Mouse (Mus musculus): ENCODE measurements around the gene Rps15.

Rps15 gene

DNA sequence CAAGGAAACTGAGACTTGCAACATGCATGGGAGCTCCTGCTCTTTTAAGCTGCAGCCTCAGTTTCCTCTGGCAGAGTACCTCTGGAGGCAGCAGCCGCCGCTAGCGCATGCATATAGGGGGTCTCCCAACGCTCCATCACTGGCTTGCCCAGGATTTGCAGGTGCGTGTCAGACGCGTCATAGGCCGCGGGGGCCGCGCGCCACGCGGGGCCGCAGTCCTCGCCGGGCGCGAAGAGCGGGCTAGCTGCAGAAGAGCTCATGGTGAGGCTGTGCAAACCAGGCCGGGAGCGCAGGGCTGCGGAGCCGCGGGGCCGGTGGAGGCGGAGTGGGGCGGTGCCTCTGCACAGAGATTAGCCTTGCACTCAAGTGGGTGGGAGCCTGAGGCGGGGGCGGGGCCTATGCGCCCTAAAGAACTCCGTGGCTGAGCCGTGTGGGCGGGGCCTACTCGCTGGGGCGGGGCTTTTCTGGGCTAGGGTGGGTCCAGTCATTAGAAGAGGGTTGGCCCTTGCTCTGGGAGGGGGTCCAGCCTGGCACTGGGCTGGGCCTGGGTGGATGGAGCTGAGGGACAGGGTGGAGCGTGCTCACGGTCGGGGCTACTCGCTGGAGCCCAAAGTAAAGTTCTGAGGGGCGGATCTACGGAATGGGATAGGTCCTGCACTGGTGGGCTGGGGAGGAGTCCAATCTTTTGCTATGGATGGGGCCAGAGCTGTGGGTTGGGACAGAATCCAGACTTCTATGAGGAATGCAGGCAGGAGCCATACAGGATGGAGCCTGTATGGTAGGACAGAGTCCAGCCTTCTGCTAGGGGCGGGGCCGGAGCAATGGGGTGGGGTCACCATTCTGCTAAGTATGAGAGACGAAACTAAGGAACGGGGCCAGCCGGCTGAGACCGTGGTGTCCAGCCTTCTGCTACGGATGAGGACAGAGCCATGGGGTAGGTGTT, 31.3 kb upstream of the Rps15 start, which contains the start of the genes Gamt and Dazap1:
TSS of gene Gamt (minus strand) at position 371 of the 943 bp plus-strand sequence.
TSS of gene Dazap1 (plus strand) at position 845 of the 943 bp plus-strand sequence.
- peak; percentile 99 for DNase-seq (ENCODE audit: low read depth)

DNA sequence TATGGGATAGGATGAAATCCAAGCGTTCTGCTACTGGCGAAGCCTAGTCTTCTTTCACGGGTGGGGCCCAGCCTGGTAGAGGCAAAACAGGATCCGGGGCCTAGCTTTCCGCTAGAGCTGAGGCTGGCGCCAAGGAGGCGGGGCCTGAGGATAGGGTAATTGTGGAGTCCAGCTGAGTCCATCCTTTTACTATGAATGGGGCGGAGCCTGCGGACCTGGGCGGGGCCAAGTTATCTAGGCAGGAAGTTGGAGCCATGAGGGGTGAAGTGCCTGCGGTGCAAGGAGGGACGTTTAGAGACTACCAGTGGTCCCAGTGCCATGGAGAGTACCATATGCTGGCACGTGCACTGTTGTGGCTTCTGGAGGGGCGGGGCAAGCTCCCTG, 30.7 kb upstream of the Rps15 start:
- DNase-seq (ENCODE audit: low read depth): peak; percentile 100

- DNase-seq (ENCODE audit: low read depth): peak; percentile 38
Observed at GRCm38 (mm10) chr10:80262169-80262568, 30.1 kb upstream of the Rps15 start.

GRCm38 (mm10) chr10:80262776-80263365, 29.4 kb upstream of the Rps15 start:
- DNase-seq (ENCODE audit: low read depth): no peak

GRCm38 (mm10) chr10:80264341-80265148, 27.7 kb upstream of the Rps15 start:
- DNase-seq (ENCODE audit: low read depth): peak; percentile 99

- no peak for DNase-seq (ENCODE audit: low read depth)
Observed at GRCm38 (mm10) chr10:80265149-80265486, 27.1 kb upstream of the Rps15 start.

DNA sequence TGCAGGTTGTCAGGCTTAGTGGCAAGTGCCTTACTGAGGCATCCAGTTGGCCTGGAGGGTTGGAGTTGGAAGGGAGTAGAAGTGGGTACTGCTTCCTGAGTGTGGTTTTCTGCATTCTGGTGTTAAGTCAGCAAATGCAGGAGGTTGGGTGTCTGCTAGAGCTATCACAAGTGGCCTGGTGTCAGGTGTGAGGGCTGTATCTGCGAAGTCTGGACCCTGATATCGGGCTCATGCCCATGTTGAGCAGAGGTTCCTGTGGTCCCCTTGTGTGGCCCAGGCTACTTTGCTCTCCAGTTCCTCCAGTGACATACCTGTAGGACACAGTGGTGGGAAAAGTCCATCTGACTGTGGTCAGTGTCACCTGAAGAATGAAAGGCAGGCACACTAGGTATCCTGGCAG, 22.2 kb upstream of the Rps15 start:
- DNase-seq (ENCODE audit: low read depth): peak; percentile 59

- DNase-seq (ENCODE audit: low read depth): no peak
Observed at GRCm38 (mm10) chr10:80270734-80271181, 21.5 kb upstream of the Rps15 start.

GRCm38 (mm10) chr10:80271186-80271843, 20.9 kb upstream of the Rps15 start:
- no peak for DNase-seq (ENCODE audit: low read depth)

GRCm38 (mm10) chr10:80271870-80272585, 20.2 kb upstream of the Rps15 start:
- DNase-seq (ENCODE audit: low read depth): no peak

- no peak for DNase-seq (ENCODE audit: low read depth)
Observed at GRCm38 (mm10) chr10:80273847-80274246, 18.4 kb upstream of the Rps15 start.

DNA sequence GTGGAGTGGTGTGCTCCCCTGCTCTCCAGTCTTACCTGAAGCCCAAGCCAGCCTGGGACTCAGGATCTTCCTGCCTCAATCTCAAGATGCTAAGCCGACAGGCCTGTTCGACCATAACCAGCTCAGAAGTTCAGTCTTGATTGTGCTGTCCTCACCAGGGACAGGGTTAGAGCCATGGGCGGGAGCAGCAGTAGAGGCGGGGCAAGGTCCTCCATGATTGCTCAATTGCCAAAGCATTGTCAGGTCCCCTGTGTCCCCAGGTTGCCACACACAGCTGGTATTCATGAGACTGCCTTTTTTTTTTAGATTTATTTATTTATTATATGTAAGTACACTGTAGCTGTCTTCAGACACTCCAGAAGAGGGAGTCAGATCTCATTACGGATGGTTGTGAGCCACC, 16.0 kb upstream of the Rps15 start:
- DNase-seq (ENCODE audit: low read depth): peak; percentile 34

- DNase-seq (ENCODE audit: low read depth): no peak
Observed at GRCm38 (mm10) chr10:80278390-80278789, 13.9 kb upstream of the Rps15 start.

GRCm38 (mm10) chr10:80279273-80279672, 13.0 kb upstream of the Rps15 start:
- no peak for DNase-seq (ENCODE audit: low read depth)

- DNase-seq (ENCODE audit: low read depth): no peak
Observed at GRCm38 (mm10) chr10:80281304-80281703, 10.9 kb upstream of the Rps15 start.

- DNase-seq (ENCODE audit: low read depth): no peak
Observed at GRCm38 (mm10) chr10:80281921-80282371, 10.3 kb upstream of the Rps15 start.

DNA sequence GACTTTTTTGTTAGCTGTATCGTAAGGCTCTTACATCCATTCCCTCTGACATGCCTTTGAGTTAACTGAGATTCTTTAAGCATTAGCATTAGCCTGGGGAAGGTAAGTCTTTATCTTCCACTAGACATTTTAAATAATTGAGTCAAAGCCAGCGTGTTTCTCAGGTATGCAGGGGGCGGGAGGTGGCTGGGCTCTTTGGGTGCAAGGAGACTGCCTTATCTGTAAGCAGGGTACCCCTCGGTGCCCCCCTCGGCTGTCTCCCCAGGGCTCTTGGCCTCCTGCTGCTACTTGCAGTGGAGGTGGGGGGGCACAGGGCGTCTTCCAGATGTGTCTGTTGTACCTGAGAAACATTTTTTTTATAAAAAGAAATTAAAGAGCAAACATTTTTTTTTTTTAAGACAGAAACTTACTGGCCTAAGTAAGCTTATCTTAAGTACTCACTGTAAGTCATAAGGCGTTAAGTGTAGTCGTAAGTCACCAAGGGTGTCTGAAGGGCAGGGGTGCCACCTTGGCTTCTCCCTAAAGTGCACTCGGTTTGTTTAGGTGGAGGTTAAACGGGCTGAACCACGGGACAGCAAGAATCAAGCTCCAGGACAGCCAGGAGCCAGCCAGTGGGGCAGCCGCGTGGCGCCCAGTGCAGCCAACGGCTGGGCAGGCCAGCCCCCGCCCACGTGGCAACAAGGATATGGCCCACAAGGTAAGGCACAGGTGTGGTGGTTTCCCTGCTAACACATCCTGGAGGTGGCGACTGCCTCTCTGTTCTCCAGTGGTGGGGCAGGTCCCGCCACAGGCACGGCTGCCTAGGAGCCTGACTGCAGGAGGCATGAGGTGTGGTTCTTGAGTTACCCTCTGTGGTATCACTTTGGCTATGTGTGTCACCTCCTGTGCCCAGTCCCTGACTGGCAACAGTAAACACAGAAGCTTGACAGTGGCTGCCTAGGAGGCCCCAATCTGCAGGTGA, 9.5 kb upstream of the Rps15 start:
- no peak for DNase-seq (ENCODE audit: low read depth)

DNA sequence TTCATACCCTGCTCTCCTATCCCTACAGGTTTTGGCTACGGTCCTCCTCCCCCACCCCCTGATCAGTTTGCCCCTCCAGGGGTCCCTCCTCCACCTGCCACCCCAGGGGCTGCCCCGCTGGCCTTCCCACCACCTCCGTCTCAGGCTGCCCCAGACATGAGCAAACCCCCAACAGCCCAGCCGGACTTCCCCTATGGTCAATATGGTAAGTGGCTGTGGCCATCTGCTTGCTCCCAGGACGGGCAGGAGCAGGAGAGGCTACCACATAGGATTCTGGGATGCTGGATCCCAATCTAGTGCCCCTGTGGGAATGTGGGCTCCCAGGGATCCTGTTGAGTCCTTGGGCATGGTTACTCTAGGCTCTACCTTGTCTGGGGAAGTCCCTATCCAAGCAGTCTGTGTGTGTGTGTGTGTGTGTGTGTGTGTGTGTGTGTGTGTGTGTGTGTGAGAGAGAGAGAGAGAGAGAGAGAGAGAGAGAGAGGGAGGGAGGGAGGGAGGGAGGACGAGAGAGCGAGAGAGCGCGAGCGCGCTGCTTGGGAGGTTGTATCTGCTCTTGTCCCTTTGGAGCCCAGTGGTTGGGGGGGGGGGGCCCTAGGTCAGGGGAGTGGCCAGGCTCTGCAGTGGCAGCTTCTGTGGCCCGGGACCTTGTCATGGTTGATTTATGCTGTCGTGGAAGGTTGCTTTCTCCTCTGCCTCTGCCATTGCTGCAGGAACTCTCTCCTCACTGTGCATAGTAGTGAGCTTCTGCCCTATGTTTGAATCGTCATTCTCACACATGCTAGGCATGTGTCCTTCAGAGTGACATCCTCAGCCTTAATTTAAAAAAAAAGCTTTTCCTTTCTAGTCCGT, 6.8 kb upstream of the Rps15 start:
- DNase-seq (ENCODE audit: low read depth): no peak

DNA sequence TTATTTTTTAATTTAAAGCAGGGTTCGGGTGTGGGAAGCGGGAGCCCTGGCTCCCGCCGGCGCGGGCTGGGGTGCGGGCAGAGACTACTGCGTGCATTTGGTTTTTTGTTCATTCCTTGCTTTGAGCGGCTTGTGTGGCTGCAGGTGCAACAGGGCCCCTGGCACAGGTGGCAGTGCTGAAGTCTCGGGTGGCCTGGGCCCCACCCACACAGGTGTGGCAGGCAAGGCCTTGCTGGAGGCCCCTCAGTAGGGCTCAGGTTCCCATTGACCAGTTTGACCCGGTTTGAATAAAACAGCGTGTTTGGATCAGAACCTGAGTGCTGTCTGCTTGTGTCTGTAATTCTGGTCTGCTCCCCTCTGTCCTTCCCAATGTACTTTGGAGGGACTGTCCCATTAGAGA, 4.2 kb upstream of the Rps15 start:
- no peak for DNase-seq (ENCODE audit: low read depth)

All from 416B (cell line).